Mouse (Mus musculus): ENCODE measurements around the gene Fgfr2. TPM values are rescaled to one million over a fixed set of nuclear protein-coding genes. Genes with fewer than 3 reads are reported as not detected.

The Fgfr2 gene
- total RNA-seq, 2 experiments from 2014 or later, result 1.7 to 3.7 TPM

GRCm38 (mm10) chr7:130801811-130802210, 2321.3 kb downstream of the Fgfr2 start:
- no peak for ATAC-seq (replicated peaks; ENCODE audit: low FRiP score, poor library complexity, severe bottlenecking)

- no peak for ATAC-seq (replicated peaks; ENCODE audit: low FRiP score, poor library complexity, severe bottlenecking)
Observed at GRCm38 (mm10) chr7:130800681-130801080, 2322.5 kb downstream of the Fgfr2 start.

- no peak for ATAC-seq (replicated peaks; ENCODE audit: low FRiP score, poor library complexity, severe bottlenecking)
Observed at GRCm38 (mm10) chr7:130799418-130799817, 2323.7 kb downstream of the Fgfr2 start.

- ATAC-seq (replicated peaks; ENCODE audit: low FRiP score, poor library complexity, severe bottlenecking), result no peak
Observed at GRCm38 (mm10) chr7:130797524-130797923, 2325.6 kb downstream of the Fgfr2 start.

- ATAC-seq (replicated peaks; ENCODE audit: low FRiP score, poor library complexity, severe bottlenecking), result no peak
Observed at GRCm38 (mm10) chr7:130796786-130797185, 2326.4 kb downstream of the Fgfr2 start.

GRCm38 (mm10) chr7:130793671-130794070, 2329.5 kb downstream of the Fgfr2 start:
- no peak for ATAC-seq (replicated peaks; ENCODE audit: low FRiP score, poor library complexity, severe bottlenecking)

GRCm38 (mm10) chr7:130789456-130789855, 2333.7 kb downstream of the Fgfr2 start:
- ATAC-seq (replicated peaks; ENCODE audit: low FRiP score, poor library complexity, severe bottlenecking), result no peak

- ATAC-seq (replicated peaks; ENCODE audit: low FRiP score, poor library complexity, severe bottlenecking), result no peak
Observed at GRCm38 (mm10) chr7:130788950-130789349, 2334.2 kb downstream of the Fgfr2 start.

GRCm38 (mm10) chr7:130787537-130787936, 2335.6 kb downstream of the Fgfr2 start:
- ATAC-seq (replicated peaks; ENCODE audit: low FRiP score, poor library complexity, severe bottlenecking), result no peak

- no peak for ATAC-seq (replicated peaks; ENCODE audit: low FRiP score, poor library complexity, severe bottlenecking)
Observed at GRCm38 (mm10) chr7:130786708-130787107, 2336.4 kb downstream of the Fgfr2 start.

GRCm38 (mm10) chr7:130785923-130786575, 2337.1 kb downstream of the Fgfr2 start:
- no peak for ATAC-seq (replicated peaks; ENCODE audit: low FRiP score, poor library complexity, severe bottlenecking)

- ATAC-seq (replicated peaks; ENCODE audit: low FRiP score, poor library complexity, severe bottlenecking), result no peak
Observed at GRCm38 (mm10) chr7:130782501-130783050, 2340.6 kb downstream of the Fgfr2 start.

- no peak for ATAC-seq (replicated peaks; ENCODE audit: low FRiP score, poor library complexity, severe bottlenecking)
Observed at GRCm38 (mm10) chr7:130780866-130781419, 2342.2 kb downstream of the Fgfr2 start.

GRCm38 (mm10) chr7:130773914-130774630, 2349.1 kb downstream of the Fgfr2 start, which contains the start of gene Btbd16:
TSS of gene Btbd16 (plus strand) at chr7:130774069.
- peak; percentile 41; the same call in 1 of the 2 replicates for ATAC-seq (replicated peaks; ENCODE audit: low FRiP score, poor library complexity, severe bottlenecking)

- no peak for ATAC-seq (replicated peaks; ENCODE audit: low FRiP score, poor library complexity, severe bottlenecking)
Observed at GRCm38 (mm10) chr7:130773171-130773830, 2349.8 kb downstream of the Fgfr2 start.

GRCm38 (mm10) chr7:130770707-130771106, 2352.4 kb downstream of the Fgfr2 start:
- no peak for ATAC-seq (replicated peaks; ENCODE audit: low FRiP score, poor library complexity, severe bottlenecking)

GRCm38 (mm10) chr7:130768151-130768550, 2355.0 kb downstream of the Fgfr2 start:
- no peak for ATAC-seq (replicated peaks; ENCODE audit: low FRiP score, poor library complexity, severe bottlenecking)

GRCm38 (mm10) chr7:130766411-130767170, 2356.6 kb downstream of the Fgfr2 start:
- ATAC-seq (replicated peaks; ENCODE audit: low FRiP score, poor library complexity, severe bottlenecking), result no peak

- no peak for ATAC-seq (replicated peaks; ENCODE audit: low FRiP score, poor library complexity, severe bottlenecking)
Observed at GRCm38 (mm10) chr7:130764160-130764559, 2359.0 kb downstream of the Fgfr2 start.
